Mouse (Mus musculus) heart, embryonic 11.5 days (tissue): Measurements from ENCODE around the gene Anapc5. TPM values are rescaled to one million over a fixed set of nuclear protein-coding genes. Genes with fewer than 3 reads are reported as not detected.
A peak's percentile ranks its signal among the peaks of the same experiment; 100 is the strongest.

Source experiments
- ATAC-seq: fragments of 200-750 bp; cut with Nextera tagmentation; replicated peaks from 2 replicates; pipeline ENCODE4 v1.8.0; 2017; ENCODE audit warnings: moderate library complexity; ENCODE audit not compliant: insufficient number of reproducible peaks, low FRiP score, low TSS enrichment
- H3K27ac ChIP-seq: fragments of 300-500 bp; sonication (generic); 2 replicates; pipeline ENCODE4 v1.5.1; 2014; ENCODE audit warnings: mild to moderate bottlenecking, low read depth, low read length
- H3K27me3 ChIP-seq: fragments of 300-500 bp; sonication (generic); 2 replicates; pipeline ENCODE4 v1.6.1; 2014; ENCODE audit warnings: mild to moderate bottlenecking, low read length, mixed read lengths; ENCODE audit not compliant: control insufficient read depth, insufficient read depth
- H3K36me3 ChIP-seq: fragments of 300-500 bp; sonication (generic); 2 replicates; pipeline ENCODE4 v1.6.1; 2014; ENCODE audit warnings: mild to moderate bottlenecking, low read length, moderate library complexity, mixed read lengths; ENCODE audit not compliant: control insufficient read depth, insufficient read depth
- H3K4me1 ChIP-seq: fragments of 300-500 bp; sonication (generic); 2 replicates; pipeline ENCODE4 v1.6.1; 2014; ENCODE audit warnings: low read length; ENCODE audit not compliant: control insufficient read depth, insufficient read depth
- H3K4me2 ChIP-seq: fragments of 300-500 bp; sonication (generic); 2 replicates; pipeline ENCODE4 v1.6.1; 2014; ENCODE audit warnings: mild to moderate bottlenecking, moderate library complexity
- H3K4me3 ChIP-seq: fragments of 300-500 bp; sonication (generic); 2 replicates; pipeline ENCODE4 v1.5.1; 2014; ENCODE audit warnings: low read depth, low read length
- H3K9ac ChIP-seq: fragments of 300-500 bp; sonication (generic); 2 replicates; pipeline ENCODE4 v1.6.1; 2014; ENCODE audit warnings: mild to moderate bottlenecking, low read depth, low read length, moderate library complexity
- H3K9me3 ChIP-seq: fragments of 300-500 bp; sonication (generic); replicated peaks from 2 replicates; pipeline ENCODE4 v1.6.1; 2016; ENCODE audit warnings: low read length; ENCODE audit not compliant: control insufficient read depth
- WGBS: fragments of 180-500 bp; shearing (Covaris S2); extraction: QIAGEN DNeasy Blood & Tissue Kit; methylation state at CpG from one replicate; pipeline ENCODE4 v1.1.7; 2014; ENCODE audit not compliant: insufficient replicate concordance; 5-methylcytosine and 5-hydroxymethylcytosine counted together
- polyA plus RNA-seq: library from polyadenylated mRNA; unstranded; fragments of >200 nt; fragmentation: Nextera tagmentation; extraction: Ambion mirVana; gene quantifications from 2 replicates; pipeline ENCODE4 v1.2.1, GENCODE M21; 2014

Anapc5 gene
- polyA plus RNA-seq, 1 experiment from 2014 or later: 354 TPM

DNA sequence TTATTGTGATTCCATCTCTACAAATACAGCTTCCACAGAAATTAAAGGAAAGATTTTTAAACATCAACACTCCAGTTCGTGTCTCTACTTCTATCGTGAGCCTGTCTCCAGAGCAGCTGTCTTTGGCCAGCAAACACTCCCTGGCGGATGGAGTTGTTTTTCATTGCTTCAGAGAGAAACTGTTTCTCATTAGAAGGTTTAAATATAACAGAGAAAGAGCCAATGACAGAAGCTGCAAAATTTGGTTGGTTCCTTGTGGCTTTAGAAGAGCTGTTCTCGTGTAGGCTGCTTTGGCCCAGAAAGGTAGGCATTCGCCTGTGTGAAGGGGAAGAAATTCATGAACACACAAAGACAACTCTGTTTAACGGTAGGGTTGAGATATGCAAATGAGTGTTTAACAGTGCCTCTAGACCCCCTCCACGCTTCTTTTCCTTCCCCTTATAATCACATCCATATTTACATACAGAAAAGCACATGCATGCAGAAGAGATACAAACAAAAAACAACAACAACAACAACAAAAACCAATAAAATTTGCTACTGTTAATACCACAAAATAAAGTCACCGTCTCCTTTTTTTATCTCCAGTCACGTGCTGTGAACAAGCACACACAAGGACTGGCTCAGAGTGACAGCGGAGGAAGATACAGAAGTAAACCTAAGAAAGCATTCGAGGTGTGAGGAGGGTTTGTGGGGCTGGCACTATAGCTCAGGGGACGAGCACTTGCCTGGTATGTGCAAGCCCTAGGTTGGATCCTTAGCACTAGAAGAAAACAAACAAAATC lies 34.9 kb downstream of the Anapc5 start:
- Histone ChIP-seq H3K4me3 (no peak overlapping the region), H3K27ac (peak overlapping the region; percentile 22; the same call in 1 of the 2 replicates), H3K9me3 (no peaks in the 10 kb centered on the region), H3K36me3 (peaks cover 8% of the 10 kb centered on the region), H3K27me3 (no peaks in the 10 kb centered on the region), H3K4me2 (no peak overlapping the region), H3K4me1 (no peaks in the 10 kb centered on the region), H3K9ac (no peak overlapping the region)
- ATAC-seq: no peak
- WGBS: 62% methylated on average over 12 of the region's 12 CpGs

GRCm38 (mm10) chr5:122783726-122784406 lies 37.3 kb downstream of the Anapc5 start:
- H3K4me1 ChIP-seq: no peaks in the 10 kb centered on the region
- ATAC-seq: no peak
- H3K27me3 ChIP-seq: no peaks in the 10 kb centered on the region
- H3K4me3 ChIP-seq: no peak overlapping the region
- H3K9me3 ChIP-seq: no peaks in the 10 kb centered on the region
- 57% methylated on average over 14 of the region's 14 CpGs for WGBS
- H3K36me3 ChIP-seq: peaks cover 4% of the 10 kb centered on the region
- no peak overlapping the region for H3K9ac ChIP-seq
- H3K27ac ChIP-seq: no peak overlapping the region
- H3K4me2 ChIP-seq: no peak overlapping the region

DNA sequence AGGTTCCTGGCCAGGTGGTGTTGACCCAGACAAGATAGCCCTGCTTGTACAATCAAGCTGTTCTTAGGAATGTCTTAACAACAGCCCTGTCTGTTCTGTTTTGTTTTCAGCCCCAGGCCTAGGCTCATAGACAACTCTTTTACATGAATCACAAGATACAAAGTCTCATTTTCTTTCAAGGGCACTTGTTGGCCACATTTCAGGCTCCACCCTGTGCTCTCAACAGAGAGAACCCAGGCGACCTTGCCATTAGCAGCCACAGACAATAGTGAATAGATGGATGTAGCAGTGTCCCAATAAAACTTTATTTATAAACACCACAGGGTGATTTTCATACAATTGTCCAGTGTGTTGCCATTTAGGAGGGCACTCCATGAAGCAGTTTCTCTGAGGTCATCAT lies 39.1 kb downstream of the Anapc5 start:
- H3K9ac ChIP-seq: no peak overlapping the region
- H3K4me3 ChIP-seq: no peak overlapping the region
- H3K27me3 ChIP-seq: no peaks in the 10 kb centered on the region
- H3K4me1 ChIP-seq: peaks cover 6% of the 10 kb centered on the region; the same call in 1 of the 2 replicates
- no peak overlapping the region for H3K27ac ChIP-seq
- WGBS: 45% methylated on average over 1 of the region's 1 CpGs
- H3K36me3 ChIP-seq: no peaks in the 10 kb centered on the region
- H3K9me3 ChIP-seq: no peaks in the 10 kb centered on the region
- H3K4me2 ChIP-seq: no peak overlapping the region
- no peak for ATAC-seq

DNA sequence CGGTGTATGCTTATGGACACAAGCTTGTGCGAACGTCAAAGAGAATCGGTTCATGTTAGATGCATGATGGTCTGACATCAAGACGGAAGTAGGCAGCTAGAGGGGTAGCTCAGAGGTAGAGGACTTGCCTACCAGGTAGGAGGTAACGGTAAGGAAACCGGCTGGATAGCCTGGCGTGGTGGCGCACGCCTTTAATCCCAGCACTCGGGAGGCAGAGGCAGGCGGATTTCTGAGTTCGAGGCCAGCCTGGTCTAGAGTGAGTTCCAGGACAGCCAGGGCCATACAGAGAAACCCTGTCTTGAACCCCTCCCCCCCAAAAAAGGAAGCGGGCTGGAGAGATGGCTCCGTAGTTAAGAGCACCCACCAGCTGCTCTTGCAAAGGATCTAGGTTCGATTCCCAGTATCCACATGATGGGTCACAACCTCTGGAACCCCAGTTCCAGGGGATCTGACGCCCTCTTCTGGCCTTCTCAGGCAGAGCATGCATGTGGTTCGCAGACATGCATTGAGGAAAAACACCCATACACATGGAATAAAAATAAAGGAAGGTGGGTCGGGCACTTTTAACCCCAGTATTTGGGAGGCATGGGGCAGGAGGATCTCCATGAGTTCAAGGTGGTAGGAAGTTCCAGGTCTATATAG lies 40.2 kb downstream of the Anapc5 start:
- no peaks in the 10 kb centered on the region for H3K36me3 ChIP-seq
- no peak for ATAC-seq
- no peak overlapping the region for H3K9ac ChIP-seq
- 85% methylated on average over 19 of the region's 19 CpGs for WGBS
- no peaks in the 10 kb centered on the region for H3K27me3 ChIP-seq
- H3K9me3 ChIP-seq: no peaks in the 10 kb centered on the region
- no peak overlapping the region for H3K27ac ChIP-seq
- no peak overlapping the region for H3K4me3 ChIP-seq
- peaks cover 6% of the 10 kb centered on the region; the same call in 1 of the 2 replicates for H3K4me1 ChIP-seq
- no peak overlapping the region for H3K4me2 ChIP-seq

GRCm38 (mm10) chr5:122779277-122779834 lies 41.8 kb downstream of the Anapc5 start, which contains the start of gene Camkk2:
Camkk2 (minus strand) TSS chr5:122779409.
- H3K4me3 ChIP-seq: peak within 1 kb of the TSS; percentile 94
- under 1% methylated on average over 51 of the region's 63 CpGs for WGBS
- peak within 1 kb of the TSS; percentile 57; the same call in 1 of the 2 replicates for H3K27ac ChIP-seq
- H3K4me1 ChIP-seq: peaks cover 13% of the 10 kb centered on the region; the same call in 1 of the 2 replicates
- peak within 1 kb of the TSS; percentile 98 for H3K4me2 ChIP-seq
- no peaks in the 10 kb centered on the region for H3K27me3 ChIP-seq
- ATAC-seq: peak; percentile 50
- no peaks in the 10 kb centered on the region for H3K36me3 ChIP-seq
- no peaks in the 10 kb centered on the region for H3K9me3 ChIP-seq
- H3K9ac ChIP-seq: peak within 1 kb of the TSS; percentile 87

- Histone ChIP-seq H3K4me2 (peak overlapping the region; percentile 98), H3K36me3 (no peaks in the 10 kb centered on the region), H3K4me1 (peaks cover 13% of the 10 kb centered on the region; the same call in 1 of the 2 replicates), H3K27me3 (no peaks in the 10 kb centered on the region), H3K9me3 (no peaks in the 10 kb centered on the region), H3K4me3 (peak overlapping the region; percentile 94), H3K27ac (no peak overlapping the region), H3K9ac (peak overlapping the region; percentile 87)
- WGBS: 2% methylated on average over 47 of the region's 55 CpGs
- peak; percentile 32 for ATAC-seq
These were observed 42.6 kb downstream of the Anapc5 start for GRCm38 (mm10) chr5:122778231-122779226.

GRCm38 (mm10) chr5:122777322-122777721 lies 43.8 kb downstream of the Anapc5 start:
- no peaks in the 10 kb centered on the region for H3K27me3 ChIP-seq
- H3K36me3 ChIP-seq: no peaks in the 10 kb centered on the region
- no peak overlapping the region for H3K4me3 ChIP-seq
- H3K9me3 ChIP-seq: no peaks in the 10 kb centered on the region
- WGBS: 49% methylated on average over 2 of the region's 2 CpGs
- H3K9ac ChIP-seq: no peak overlapping the region
- H3K4me1 ChIP-seq: peaks cover 13% of the 10 kb centered on the region; the same call in 1 of the 2 replicates
- no peak overlapping the region for H3K4me2 ChIP-seq
- no peak for ATAC-seq
- no peak overlapping the region for H3K27ac ChIP-seq
